Mouse (Mus musculus): ENCODE data around the gene Tas2r136.

The Tas2r136 gene

DNA sequence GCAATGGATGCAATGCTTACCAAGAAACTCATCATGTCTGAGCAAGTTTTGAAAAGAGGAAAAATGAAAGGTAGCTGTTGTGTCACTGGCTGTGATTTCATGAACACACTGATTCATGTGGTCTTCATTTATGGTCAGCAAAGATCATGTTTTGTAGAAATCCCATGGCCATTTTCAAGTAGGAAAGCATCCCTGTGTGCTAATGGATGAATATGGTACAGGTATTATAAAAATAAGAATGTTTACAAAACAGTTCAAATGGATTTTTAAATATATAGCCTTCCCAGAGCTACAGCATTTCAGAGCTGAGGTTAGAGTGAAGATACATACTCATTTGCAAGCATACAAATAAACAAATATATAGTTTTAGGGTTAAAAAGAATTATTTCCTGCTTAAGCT is at the start of gene Tas2r136:
Gene Tas2r136, minus strand, starts transcription at position 101 of the 400 bp plus-strand sequence.
- no peak for DNase-seq (ENCODE audit: low spot score)

DNA sequence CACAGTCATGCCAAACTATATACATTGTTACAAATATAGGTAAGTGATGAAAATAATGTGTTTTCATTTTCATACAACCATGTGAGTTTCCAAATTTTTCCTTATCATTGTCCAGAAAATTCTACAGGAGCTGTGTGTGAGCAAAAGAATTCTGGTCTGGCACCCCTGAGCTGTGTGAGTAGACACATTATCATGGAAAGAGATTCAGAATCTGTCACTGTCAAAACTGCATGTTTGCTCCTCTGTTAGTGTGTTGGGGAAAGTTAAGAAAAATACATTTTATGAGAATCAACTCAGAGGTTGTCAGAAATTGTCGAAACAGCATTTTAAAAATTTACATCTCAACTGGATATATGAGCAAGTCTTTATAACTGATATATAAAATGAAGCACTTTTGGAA is 24.6 kb upstream of the Tas2r136 start, which contains the start of gene Tas2r117:
Gene Tas2r117, plus strand, starts transcription at position 301 of the 400 bp plus-strand sequence.
- no peak for DNase-seq (ENCODE audit: low spot score)

DNA sequence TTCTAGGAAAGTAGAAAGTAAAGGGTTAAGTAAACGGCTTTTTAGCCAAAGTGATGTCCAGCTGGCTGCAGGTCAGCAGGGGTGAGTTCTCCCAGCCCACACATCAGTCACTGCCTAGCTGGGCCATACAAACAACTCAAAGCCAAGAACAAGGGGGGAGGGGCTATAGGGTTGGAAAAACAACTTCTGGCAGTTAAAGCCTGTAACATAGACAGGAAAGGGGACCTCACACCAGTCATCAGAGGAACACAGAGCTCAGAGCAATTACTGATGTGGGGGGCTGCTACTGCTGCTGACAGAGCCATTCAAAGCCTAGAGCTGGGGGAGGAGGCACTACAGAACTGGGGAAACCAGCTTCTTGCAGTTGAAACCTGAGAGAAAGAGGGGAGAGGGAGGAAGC is 17.4 kb upstream of the Tas2r136 start:
- DNase-seq (ENCODE audit: low spot score) = no peak

DNA sequence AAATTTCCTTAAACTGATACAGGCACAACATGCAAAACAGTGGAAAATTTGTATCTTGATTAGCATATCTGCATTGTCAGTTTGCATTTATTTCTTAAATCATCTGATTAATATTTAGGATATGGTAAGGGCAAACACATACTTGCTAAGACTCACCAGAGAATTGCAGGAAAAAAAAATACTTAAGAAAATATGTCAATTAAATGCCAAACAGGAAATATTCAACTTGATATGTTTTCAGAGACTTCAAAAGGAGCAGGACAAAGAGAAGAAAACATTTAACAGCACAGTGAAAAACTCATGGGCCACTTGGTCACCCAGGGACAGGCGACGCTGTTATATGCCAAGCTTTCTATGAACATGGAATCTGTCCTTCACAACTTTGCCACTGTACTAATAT is 16.1 kb downstream of the Tas2r136 start, which contains the start of gene Tas2r102:
Gene Tas2r102, plus strand, starts transcription at position 301 of the 400 bp plus-strand sequence.
- DNase-seq (ENCODE audit: low spot score) = no peak

DNA sequence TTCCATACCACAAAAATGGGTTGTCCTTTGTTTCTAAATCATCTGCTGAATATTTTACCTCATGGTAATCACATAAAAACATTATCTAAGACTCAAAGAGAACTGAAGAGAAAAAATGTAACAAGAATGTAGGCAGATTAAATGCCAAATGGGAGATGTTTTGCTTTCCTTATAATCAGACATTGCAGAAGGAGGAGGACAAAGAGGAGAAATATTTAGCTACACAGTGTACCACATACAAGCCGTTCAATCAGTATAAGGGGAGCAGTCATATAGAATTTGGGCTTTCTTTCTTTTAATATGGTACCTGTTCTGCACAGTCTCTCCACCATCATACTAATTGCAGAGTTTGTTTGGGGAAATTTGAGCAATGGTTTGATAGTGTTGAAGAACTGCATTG is 23.5 kb downstream of the Tas2r136 start, which contains the start of gene Tas2r124:
Gene Tas2r124, plus strand, starts transcription at position 301 of the 400 bp plus-strand sequence.
- no peak for DNase-seq (ENCODE audit: low spot score)

DNA sequence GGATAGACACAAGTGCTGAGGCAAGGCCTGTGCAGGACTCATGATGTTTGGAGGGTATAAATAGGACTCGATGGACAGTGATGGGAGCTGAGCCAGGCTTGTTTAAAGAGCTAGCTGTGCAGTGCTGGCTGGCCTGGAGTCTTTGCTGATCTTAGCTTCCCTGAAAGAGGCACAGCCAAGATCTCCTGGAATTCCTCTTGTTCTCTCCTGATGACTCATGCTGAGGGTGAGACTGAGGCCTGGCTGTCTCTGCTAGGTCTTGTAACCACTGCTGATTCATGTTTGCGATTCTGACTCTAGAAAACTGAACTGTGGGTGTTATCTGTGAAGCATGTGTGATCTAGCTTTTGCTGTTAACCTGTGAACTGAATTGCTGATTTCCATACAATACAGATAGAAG is 27.8 kb downstream of the Tas2r136 start:
- DNase-seq (ENCODE audit: low spot score) = no peak

DNA sequence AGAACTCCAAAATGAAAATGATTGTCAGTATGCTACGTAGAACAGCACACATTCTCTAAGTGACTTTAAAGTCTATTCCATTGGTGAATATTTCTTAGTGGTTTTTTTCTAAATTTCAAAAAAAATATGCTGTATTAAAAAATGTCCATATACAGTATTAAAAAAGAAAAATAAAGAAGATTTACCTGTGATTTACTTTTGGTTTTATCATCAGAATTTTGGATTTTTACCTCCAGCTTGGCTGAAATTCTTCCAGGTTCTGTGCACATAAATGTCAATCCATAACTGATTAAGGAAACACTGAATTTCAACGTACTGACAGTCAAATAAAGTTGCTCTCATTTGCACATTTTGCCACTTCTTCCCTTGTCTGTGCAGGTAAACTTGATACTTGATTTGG is 40.0 kb downstream of the Tas2r136 start, which contains the start of gene Tas2r115:
Gene Tas2r115, minus strand, starts transcription at position 101 of the 400 bp plus-strand sequence.
- no peak for DNase-seq (ENCODE audit: low spot score)
